Mouse (Mus musculus) R1 (cell line): ENCODE results near the gene Rnf207.

ENCODE experiments used
- DNase-seq: peaks from one replicate; pipeline ENCODE4 v3.0.0-alpha.2; 2018; ENCODE audit warnings: low read depth, low spot score

Gene Rnf207

DNA sequence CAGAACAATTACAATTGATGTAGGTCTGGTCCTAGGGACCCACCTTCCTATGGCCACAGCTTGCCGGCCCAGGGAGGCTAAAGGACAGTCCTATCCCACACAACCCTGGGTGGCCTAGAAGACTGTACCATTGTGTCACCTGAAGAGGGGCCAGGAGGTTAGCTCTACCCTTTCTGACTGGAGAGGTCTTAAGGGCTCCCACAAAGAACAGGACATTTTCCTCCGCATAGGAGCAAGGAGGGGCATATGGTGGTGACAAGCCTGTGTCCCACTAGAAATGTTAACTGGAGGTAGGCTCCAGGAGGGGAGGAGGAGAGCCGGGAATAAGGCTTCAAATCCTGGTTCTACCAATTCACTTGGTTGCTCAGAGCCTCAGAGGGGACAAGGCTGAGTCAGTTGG lies 45.6 kb downstream of the Rnf207 start:
- DNase-seq = no peak

DNA sequence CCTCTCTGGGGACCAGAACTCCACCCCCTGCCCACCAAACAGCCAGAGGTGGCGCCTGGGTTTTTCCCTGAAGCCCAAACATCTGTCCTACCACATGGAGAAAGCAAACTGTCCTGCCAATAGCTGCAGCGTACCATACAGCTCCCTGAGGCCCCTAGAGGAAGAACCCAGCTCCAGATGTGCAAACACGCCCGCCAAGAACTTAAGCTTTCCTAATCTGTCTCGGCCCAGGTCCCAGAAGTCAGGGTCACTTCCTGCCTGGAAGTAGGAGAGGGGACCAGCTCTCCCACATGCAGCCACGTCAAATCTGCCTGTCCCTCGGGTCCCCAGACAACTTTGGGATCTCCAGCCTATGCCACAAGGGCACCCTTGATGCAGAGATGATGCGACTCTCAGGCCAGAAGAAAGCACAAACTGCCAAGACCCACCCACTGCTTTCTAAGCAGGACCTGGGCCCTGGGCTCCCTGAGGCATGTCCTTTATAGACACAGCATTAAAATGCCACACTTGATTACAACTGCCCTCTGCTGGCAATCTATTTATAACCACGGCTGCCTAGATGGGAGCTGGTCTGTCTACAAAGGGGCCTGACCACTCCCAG lies 46.2 kb downstream of the Rnf207 start:
- no peak for DNase-seq

DNA sequence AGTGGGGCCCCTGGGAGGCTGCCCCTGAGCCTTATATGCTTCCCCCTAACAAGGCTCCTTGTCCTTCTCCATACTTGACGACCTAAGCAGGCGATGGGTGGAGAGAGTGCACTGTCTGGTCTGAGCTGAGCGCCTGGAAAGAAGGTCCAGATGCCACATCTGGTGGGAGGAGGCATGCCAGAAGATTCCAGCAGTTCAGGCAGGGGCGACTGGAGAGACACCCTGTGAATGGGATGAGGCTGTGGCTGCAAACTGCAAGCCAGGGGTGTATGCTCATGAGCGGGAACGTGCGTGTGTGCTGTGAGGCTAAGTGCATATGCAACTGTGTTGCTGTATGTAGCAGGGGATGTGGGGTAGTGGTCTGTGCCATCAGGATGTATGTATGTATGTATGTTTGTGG lies 46.8 kb downstream of the Rnf207 start:
- DNase-seq = no peak

DNA sequence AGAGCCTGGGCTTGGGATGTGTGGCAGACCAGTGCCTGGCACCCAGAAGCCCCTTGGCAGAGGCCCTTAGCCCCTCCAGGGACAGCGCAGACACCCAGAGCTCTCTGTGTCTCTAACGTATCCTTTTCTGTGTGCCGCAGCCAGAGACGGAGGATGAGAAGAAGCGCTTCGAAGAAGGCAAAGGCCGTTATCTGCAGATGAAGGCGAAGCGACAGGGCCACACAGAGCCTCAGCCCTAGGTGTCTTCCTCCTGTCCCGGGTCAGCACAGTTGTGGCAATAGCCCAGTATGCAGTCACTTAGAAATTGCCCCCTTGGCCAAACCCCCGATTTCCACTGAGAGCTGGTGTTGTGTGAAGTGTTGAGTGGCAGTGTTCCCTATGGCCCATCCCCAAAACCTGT lies 47.5 kb downstream of the Rnf207 start:
- DNase-seq = no peak

DNA sequence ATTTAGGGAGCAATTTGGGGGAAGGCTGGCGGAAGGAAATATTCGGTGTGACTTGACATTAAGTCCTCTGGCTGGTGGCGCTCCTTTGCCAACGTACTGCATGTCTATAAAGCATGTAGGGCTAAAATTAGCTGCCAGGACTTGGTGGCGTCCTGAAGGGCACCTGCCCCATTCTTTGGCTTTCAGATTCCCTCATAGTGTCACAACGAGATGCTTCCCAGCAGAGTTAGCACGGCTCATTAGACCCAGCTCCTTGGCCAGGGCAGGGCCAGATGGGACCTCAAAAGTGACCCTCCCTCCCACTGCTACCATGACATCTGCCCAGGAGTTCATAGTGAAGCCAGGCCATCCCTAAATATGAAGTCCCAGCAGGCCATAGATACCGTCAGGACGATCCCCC lies 48.2 kb downstream of the Rnf207 start:
- no peak for DNase-seq

DNA sequence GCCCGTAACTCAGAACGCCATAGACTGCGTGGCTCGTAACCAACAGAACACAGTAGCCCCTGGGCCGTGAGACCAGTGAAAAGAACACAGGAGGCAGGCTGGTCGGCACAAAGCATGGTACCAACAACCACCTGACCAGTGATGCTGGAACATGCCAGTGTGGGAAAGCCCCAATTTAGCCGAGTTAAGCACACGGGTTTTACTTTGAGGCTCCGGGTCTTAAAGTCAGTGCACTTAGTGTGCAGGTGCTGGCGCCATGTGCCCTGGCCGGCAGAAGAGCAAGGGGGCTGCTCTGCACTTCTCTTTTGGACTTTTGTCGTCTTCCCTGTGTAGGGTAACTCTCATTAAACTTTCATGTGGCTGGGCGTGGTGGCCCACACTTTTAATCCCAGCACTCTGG lies 48.8 kb downstream of the Rnf207 start:
- DNase-seq = no peak

DNA sequence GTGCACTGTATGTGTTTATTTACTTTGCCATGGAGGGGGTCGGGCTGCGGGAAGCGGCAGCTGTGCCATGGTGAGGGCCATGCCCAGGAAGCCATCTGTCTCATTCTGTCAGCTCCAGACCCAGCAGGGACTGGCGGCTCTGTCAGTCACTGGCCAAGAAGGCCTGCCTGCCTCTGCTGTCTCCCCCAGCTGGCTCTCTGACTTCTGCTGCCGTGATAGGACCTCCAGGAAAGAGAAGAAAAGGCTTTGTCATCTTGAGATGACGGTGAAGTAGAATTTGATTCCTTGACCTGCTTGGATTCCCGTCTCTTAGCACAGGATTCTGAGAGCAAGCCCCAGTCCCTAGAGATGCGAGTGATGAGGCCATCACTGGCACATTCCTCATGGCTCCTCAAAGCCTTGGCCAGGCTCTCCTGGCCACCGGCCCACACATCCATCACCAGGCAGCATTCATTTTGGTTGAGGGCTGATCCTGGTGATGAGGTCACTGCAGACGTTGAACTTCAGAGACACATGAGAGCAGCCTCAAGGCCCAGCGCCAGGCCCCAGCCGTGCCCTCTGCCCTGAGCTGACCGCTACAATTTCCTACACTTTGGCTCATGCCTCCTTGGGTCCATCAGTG lies 50.9 kb downstream of the Rnf207 start:
- DNase-seq = no peak

DNA sequence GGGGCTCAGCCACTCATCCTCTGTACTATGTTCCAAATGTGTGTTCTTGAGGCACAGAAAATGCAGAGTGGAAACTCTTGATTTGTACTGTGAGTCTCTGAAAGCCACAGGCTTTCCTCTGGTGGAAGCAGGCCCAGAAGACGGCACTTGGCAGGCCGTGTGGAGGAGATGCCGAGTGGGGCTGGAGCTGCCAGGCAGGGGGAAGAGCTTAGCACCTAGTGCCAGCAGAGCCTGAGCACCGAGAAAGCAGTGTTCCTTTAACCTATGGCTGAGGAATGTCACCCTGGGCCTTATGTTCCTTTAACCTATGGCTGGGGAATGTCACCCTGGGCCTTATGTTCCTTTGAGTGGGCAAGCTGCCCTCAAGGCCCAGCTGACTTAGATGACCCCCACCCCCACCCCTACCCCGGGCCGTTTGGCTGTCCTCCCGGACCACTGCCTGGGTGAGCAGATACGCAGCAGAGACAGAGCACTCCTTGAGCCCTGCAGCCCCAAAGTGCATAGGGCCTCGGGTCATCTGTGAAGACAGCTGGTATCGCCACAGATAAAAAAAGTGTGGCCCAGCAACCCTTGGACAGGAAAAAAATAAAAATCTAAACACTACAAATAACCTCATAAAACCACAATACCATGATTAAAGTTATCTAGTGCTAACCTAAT lies 52.4 kb downstream of the Rnf207 start:
- DNase-seq = no peak

DNA sequence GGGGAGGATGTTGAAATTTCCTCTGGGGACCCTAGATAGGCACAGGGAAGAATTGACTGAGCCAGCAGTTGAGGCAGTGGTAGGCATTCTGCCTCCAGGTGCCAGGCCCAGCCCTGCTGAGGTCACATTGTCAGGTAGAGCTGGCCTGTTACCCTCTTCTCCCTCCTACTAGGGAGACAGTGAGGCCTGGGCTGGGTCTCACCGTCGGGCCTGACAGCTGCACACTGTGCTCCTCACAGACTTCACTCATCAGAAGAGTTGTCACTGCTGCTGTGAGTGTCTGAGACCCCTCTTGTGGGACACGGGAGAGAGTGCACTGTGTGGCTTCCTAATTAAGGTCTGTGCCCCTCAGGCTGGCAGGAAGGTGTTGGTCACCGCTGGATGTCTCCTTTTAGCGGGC lies 53.0 kb downstream of the Rnf207 start:
- no peak for DNase-seq

DNA sequence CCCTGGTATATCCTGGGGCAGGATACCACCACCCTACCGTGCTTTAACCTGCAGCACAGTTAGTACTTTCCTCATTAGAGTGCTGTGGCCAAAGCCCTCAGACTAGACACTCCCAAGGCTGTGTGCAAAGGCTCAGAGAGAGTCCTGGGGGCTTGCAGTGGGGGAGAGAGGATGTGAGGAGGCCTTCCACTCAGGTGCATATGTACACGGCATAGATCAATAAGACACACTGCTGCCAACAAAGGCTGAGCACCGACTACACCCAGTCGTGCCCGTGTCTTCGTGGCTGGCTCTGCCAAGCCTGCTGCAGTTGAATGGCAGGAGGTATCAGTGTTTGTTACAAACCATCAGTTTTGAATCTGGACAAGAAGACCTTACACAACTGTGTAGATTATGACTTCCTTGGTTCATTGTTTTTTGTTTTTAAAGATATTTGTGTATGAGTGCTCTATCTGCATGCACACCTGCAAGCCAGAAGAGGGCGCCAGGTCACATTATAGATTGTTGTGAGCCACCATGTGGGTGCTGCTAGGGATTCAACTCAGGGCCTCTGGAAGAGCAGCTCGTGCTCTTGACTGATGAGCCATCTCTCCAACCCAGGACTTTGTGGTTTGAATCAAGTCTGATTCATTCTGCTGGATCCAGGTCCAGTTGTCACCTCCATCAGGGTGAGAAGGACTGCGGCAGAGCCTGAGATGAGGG lies 53.8 kb downstream of the Rnf207 start:
- peak; percentile 77 for DNase-seq

DNA sequence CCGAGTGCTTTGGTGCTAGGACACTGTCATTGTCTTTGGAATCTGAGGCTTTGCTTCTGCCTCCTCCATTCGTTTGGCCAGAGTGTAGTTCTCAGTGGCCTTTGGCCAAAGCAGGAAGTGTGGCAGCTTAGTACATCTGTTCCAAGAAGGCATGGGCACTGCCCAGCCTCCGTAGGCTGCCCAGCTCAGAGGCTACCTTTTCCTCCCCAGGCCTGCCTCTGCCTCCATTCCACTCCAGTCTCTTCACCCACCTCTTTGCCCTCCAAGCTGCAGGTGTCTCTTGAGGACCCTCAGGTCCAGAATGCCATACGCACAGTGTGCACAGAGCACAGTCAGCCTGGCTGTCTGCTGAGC lies 54.6 kb downstream of the Rnf207 start:
- DNase-seq = no peak

DNA sequence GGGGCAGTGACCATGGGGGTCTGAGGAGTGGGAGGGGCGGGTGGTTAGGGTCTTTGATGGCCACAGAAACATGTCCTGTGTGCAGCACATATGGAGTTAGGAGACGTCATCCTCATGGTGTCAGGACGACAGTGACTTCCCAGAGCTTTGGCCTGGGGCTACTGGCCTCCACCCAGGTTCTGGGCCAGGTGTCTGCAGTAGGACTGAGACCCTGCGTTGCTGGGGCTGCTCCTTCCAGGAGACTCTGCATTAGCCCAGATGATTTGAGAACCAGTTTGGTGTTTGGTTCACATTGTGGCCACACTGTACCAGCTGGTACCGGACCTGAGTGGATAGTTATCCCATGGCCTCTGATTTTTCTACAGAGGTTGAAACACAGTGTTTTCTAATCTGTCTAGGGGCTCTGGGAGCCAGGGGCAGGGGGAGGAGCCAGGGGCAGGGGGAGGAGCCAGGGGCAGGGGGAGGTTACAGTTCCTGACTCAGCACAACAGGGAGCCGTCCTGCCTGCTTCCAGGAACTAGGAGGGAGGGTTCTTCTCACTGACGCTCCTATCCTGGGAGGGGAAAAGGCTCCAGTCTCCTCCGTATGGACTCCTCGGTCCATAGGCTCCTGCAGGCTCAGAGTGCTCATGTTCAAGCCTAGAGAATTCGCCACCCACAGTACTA lies 55.1 kb downstream of the Rnf207 start:
- DNase-seq = peak; percentile 95

DNA sequence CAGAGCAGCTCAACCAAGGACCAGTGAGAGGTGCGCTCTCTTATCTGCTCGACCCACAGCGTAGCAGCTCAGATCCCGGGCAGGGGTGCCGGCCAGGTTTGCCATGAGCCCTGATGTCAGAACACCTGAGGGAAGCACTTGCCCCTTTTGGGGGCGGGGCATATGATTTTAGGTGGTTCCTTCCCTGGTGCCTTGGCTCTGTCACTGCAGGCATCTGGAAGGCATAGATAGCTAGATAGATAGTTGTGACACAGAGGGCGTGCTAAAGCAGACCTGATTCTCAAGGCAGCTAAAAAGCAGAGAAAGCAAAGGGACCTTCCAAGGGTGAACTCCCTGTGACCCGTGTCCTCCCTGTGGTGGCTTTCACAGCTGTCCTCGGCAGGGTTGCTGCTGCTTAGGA lies 55.7 kb downstream of the Rnf207 start:
- peak; percentile 47 for DNase-seq

DNA sequence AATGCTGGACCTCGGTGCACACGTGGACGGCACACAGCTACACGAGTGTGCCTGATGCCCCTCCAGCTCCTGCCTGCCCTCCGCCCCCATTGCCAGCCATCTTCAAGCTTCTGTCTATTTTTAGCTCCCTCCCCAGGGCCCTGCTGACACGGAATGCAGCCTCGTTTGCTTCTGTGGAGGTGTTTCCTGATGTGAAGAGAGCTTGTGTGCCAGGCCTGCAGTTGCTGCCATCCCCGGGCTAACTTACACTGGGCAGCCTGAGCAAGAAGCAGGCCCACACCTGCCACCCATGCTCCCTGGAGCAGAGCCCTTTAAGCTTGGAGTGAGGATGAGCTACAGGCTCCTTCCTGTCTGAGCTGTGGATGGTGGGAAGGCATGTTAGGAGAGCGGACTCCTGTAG lies 56.6 kb downstream of the Rnf207 start:
- no peak for DNase-seq

DNA sequence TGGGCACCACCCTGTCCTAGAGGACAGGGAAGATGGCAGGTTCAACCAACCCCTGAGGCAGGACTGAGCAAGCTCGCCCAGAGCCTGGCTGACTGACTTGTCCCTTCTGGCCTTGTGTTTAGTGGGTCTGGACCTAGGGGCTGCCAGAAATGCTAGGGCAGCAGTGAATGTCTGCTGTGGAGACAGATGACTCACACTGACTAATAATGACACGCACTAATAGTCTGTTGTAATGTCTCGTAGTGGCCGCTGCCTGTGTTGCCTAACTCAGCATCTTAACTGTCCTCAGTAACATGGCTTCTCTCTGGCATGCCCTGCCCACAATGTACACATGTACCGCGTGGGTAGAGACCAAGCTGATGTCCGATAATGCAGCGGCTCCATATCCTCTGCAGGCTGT lies 58.3 kb downstream of the Rnf207 start:
- no peak for DNase-seq

DNA sequence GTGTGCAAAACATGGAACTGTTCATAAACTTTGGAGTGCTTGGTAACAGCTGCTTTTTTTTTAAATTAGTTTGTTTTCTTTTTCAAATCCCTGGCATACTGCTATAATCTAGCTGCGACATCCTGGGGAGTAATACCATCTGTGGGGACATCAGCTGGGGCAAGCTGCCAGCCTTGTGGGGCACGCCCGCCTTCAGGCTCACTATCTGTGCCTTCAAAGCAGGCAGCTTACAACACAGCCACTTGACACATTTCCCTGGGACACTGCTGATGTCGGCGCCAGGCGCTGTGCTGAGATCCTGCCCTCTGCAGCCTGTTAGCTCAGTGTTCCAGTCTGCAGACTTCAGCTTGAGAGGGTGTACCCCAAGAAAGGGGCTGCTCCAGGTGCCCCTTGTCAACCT lies 61.7 kb downstream of the Rnf207 start:
- no peak for DNase-seq
